Mouse (Mus musculus) MEL (cell line): ENCODE data around the gene Col25a1.

Experiments
- CTCF ChIP-seq, 3 experiments: IDR thresholded peaks in 2 of 3; conservative IDR thresholded peaks in 1 of 3; 2 replicates each; pipeline ENCODE4 v1.5.1; 2011 to 2012; ENCODE audit warnings: low read length in 3 of 3, low read depth in 2 of 3, mild to moderate bottlenecking in 2 of 3, improper control_type of control experiment in 1 of 3, inconsistent platforms in 1 of 3, mixed read lengths in 1 of 3, moderate library complexity in 1 of 3; ENCODE audit not compliant: control insufficient read depth in 1 of 3, insufficient read depth in 1 of 3, poor library complexity in 1 of 3, severe bottlenecking in 1 of 3
- EP300 ChIP-seq, 2 experiments: IDR thresholded peaks; 2 replicates each; pipeline ENCODE4 v1.6.1; 2011; ENCODE audit warnings: improper control_type of control experiment in 2 of 2, low read length in 2 of 2, low read depth in 1 of 2, mild to moderate bottlenecking in 1 of 2
- GABPA ChIP-seq: IDR thresholded peaks from 2 replicates; pipeline ENCODE4 v1.6.1; 2012; ENCODE audit warnings: low read depth, mild to moderate bottlenecking, inconsistent platforms, low read length, improper control_type of control experiment, moderate library complexity
- HCFC1 ChIP-seq: IDR thresholded peaks from 2 replicates; pipeline ENCODE4 v1.6.1; 2012; ENCODE audit warnings: low read depth, mild to moderate bottlenecking, inconsistent platforms, low read length, improper control_type of control experiment, moderate library complexity
- MAX ChIP-seq: IDR thresholded peaks from 2 replicates; pipeline ENCODE4 v1.6.1; 2011; ENCODE audit warnings: low read length, improper control_type of control experiment
- NRF1 ChIP-seq: IDR thresholded peaks from 2 replicates; pipeline ENCODE4 v1.6.1; 2014; ENCODE audit warnings: low read depth, mild to moderate bottlenecking, inconsistent platforms, low read length, improper control_type of control experiment, moderate library complexity; ENCODE audit not compliant: poor library complexity, insufficient read depth, severe bottlenecking
- POLR2A ChIP-seq, 2 experiments: IDR thresholded peaks; 2 replicates each; pipeline ENCODE4 v1.6.1; 2011 to 2012; ENCODE audit warnings: low read length in 2 of 2, mild to moderate bottlenecking in 2 of 2, control low read depth in 1 of 2, improper control_type of control experiment in 1 of 2, low read depth in 1 of 2, moderate library complexity in 1 of 2; ENCODE audit not compliant: control insufficient read depth in 1 of 2, insufficient read depth in 1 of 2, poor library complexity in 1 of 2
- POLR2AphosphoS2 ChIP-seq: IDR thresholded peaks from 2 replicates; pipeline ENCODE4 v1.6.1; 2011; ENCODE audit warnings: low read length, improper control_type of control experiment
- POLR2AphosphoS5 ChIP-seq: IDR thresholded peaks from 2 replicates; pipeline ENCODE4 v1.6.1; 2012; ENCODE audit warnings: low read depth, borderline replicate concordance, mild to moderate bottlenecking, inconsistent platforms, low read length, moderate library complexity, mixed read lengths
- ZMIZ1 ChIP-seq: IDR thresholded peaks from 2 replicates; pipeline ENCODE4 v1.6.1; 2012; ENCODE audit warnings: low read depth, mild to moderate bottlenecking, inconsistent platforms, low read length, improper control_type of control experiment, moderate library complexity

GRCm38 (mm10) chr3:130291926-130292325 lies 160.6 kb downstream of the Col25a1 start:
- TF ChIP-seq CTCF (IDR thresholded peaks at IDR 0.05 in 2 of 3, conservative IDR thresholded peaks at IDR 0.05 in 1 of 3; ENCODE audit: control insufficient read depth in 1 of 3, insufficient read depth in 1 of 3, low read depth in 2 of 3, low read length in 3 of 3, poor library complexity in 1 of 3, severe bottlenecking in 1 of 3) (no peak), MAX (no peak), POLR2AphosphoS2 (no peak), POLR2A (IDR thresholded peaks at IDR 0.05; ENCODE audit: control insufficient read depth in 1 of 2, insufficient read depth in 1 of 2, low read depth in 1 of 2, low read length in 2 of 2, poor library complexity in 1 of 2) (no peak), EP300 (IDR thresholded peaks at IDR 0.05; ENCODE audit: low read depth in 1 of 2, low read length in 2 of 2) (no peak), NRF1 (no peak), ZMIZ1 (no peak), HCFC1 (no peak), GABPA (no peak), POLR2AphosphoS5 (no peak)
